Mouse (Mus musculus) activated CD4-positive, CD25-positive, alpha-beta regulatory T cell, adult 4 months (primary cell): ENCODE measurements around the gene Cldn13. TPM values are rescaled to one million over a fixed set of nuclear protein-coding genes. Genes with fewer than 3 reads are reported as not detected.

Experiments
- ATAC-seq: one replicate; pipeline ENCODE4 v1.8.0; 2017
- polyA plus RNA-seq, 2 experiments: library from polyadenylated mRNA; unstranded; fragments of 100-300 nt; shearing (Covaris generic); gene quantifications; one replicate each; pipeline ENCODE4 v1.2.1; 2017

Cldn13 gene
- polyA plus RNA-seq, 2 experiments from 2014 or later = 1.3 TPM; not detected in 1

GRCm38 (mm10) chr5:134933281-134933680 is 18.0 kb upstream of the Cldn13 start:
- peak; percentile 72 for ATAC-seq

DNA sequence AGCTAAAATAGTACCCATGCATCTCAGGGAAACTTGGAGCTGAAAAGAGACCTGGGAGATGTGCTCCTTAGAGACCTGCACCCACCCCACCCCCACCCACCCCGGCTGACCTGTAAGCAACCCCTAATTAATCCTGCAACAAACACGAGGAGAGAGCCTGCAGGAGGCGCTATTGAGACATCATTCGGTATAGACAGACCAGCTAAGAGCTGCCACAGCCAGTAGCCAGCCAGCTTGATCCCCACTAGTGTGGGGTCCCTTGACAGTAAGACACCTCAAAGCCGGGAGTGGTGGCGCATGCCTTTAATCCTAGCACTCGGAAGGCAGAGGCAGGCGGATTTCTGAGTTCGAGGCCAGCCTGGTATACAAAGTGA is 17.6 kb upstream of the Cldn13 start:
- peak; percentile 26 for ATAC-seq

DNA sequence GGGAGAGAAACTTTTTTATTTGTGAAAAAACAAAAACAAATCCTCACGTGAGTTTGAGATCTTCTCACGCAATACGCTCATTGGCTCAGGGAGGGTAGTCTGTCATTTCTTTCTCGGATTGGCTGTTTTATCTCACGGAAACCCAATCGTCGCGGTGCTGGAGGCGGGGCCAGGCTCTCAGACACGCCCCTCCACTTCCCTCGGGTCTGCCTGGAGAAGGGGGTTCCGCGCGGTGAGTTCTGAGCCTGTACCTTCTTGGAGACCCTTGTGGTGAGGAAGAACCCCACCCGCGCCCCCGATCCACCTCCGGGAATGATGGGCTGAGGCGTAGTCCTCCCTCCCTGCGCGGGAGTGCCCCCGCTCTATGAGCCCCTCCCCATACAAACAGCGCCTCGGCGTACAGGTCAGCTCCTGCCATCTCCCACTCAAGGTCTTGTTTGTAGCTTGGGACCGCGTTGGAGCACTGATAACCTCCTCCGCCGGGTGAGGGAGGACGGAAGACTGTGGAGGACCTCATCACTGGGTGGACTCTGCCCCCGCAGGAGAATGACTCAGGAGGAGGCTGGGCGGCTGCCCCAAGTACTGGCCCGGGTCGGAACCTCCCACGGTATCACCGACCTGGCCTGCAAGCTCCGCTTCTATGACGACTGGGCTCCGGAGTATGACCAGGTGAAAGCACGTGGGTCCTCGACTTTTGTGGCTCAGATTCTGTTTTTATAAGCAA is 17.0 kb upstream of the Cldn13 start, which contains the start of gene Mettl27:
Gene Mettl27, plus strand, starts transcription at position 190 of the 724 bp plus-strand sequence.
- peak; percentile 89 for ATAC-seq

DNA sequence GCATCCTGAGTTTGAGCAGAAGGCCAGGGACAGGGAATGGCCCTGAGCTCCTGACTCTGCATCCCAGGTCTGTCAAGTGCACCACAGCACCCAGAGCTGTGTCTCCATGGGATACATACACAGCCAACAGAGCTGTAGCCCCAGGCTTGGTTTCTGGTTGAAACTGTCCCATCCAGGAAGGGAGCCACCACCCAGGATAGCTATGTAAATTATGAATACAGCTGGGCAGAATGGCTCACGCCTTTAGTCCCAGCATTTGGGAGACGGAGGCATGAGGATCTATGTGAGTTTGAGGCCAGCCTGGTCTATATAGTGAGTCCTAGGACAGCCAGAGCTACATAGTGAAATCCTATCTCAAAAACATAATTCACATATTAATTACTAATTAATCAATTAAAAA is 14.7 kb upstream of the Cldn13 start:
- ATAC-seq = no peak

GRCm38 (mm10) chr5:134926726-134927125 is 11.4 kb upstream of the Cldn13 start:
- no peak for ATAC-seq

DNA sequence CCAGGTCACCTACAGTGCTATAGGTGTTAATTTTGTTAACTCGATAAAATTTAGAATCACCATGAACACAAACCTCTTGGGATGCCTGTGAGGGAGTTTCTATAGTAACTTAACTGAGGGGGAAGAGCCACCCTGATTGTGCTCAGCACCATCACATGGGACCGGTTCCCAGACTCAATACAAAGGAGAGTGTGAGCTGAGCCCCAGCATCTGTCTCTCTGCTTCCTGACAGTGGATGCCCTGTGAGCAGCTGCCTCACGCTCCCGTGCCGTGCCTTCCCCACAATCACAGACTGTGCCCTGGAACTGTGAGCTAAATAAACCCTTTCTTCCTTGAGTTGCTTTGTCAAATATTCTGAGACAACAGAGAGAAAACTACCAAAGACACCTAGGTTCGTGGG is 7.8 kb upstream of the Cldn13 start:
- no peak for ATAC-seq

DNA sequence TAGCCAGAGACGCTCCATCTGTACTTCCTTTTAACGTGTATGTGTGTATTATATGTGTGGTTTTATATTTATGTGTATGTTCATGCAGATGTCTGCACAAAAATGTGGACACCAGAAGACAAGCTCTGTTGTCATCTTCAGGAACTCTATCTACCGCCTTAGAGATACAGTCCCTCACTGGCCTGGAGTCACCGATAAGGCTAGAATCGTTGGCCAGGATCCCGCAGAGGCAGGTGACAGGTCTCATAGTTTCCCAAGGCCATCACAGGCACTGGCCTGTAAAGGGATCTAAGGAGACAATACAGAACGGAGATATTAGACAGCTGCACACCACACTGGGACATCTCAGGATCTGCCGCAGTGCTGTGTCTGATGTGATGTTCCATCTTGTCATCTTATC is 5.8 kb upstream of the Cldn13 start:
- ATAC-seq = no peak

- ATAC-seq = no peak
Measured at GRCm38 (mm10) chr5:134920106-134920687, 4.9 kb upstream of the Cldn13 start.

GRCm38 (mm10) chr5:134919097-134919496 is 3.8 kb upstream of the Cldn13 start:
- no peak for ATAC-seq

DNA sequence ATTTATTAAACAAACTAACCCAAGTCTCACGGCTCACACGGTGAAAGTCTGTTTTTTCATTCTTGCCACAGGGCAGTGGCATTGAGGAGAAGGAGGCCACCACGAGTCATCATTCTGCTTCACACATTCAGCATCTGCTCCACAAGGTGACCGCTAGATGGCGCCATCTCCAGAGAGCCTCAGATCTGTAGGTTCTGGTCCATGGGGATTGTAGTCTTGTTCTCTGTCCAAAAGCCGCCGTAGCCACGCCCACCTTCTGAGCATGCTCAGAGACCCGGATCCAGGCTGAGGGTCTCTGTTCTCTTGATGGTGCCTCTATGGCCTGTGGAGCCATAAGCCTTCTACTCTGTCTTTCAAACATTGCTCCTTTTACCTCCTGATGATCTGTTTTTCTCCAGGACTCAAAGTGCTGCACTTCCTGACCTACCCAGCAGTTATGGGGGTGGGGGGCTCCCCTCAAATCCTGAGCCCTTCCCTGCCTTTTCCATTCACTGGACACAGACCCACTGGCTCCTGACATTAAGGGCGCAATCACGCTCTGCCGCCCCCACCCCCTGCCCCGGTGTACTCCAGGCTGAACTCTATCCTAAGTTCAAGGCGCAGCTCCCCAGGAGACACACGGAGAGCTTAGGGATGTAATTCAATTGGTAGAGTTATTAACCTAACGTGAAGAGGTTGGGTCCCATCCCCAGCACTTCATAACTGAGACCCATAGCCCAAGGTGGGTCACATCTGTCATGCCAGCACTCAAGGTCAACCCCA is 2.9 kb upstream of the Cldn13 start:
- peak; percentile 36 for ATAC-seq

DNA sequence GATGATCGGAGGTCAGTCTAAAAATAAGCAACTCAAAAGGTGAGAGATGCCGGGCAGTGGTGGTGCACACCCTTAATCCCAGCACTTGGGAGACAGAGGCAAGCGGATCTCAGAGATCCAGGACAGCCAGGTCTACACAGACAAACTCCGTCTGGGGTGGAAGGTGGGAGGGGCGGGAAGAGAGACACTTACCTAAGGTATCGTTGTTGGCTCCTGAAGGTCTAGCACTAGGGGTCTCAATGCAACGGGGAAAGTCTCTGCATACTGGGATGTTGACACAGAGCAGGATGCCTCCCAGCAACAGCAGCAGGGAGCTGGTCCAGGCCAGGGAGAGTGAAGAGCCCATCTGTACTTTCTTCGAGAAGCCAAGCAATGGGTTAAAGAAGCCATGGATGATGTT is 816 bp downstream of the Cldn13 start:
- no peak for ATAC-seq

GRCm38 (mm10) chr5:134913753-134914152 is 1.6 kb downstream of the Cldn13 start:
- ATAC-seq = no peak

GRCm38 (mm10) chr5:134913352-134913751 is 2.0 kb downstream of the Cldn13 start:
- no peak for ATAC-seq

DNA sequence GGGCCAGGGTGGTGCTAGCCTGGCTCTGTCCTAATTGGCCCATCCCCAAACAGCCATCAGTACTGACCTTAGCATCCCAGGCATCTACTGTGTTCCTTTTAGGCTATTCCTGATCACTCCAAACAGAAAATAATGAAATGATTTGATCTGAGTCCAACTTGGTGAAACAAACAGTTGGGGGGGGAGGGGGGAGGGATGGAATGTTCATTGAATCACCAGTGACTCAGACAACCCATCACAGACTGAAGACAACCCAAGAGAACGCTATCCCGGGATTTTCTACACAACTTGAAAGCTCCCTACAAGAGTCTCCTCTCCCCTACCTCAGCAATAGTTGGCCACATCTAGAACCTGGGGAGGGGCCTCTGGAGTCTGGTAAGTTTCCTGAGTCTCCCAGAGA is 3.4 kb downstream of the Cldn13 start:
- ATAC-seq = no peak

DNA sequence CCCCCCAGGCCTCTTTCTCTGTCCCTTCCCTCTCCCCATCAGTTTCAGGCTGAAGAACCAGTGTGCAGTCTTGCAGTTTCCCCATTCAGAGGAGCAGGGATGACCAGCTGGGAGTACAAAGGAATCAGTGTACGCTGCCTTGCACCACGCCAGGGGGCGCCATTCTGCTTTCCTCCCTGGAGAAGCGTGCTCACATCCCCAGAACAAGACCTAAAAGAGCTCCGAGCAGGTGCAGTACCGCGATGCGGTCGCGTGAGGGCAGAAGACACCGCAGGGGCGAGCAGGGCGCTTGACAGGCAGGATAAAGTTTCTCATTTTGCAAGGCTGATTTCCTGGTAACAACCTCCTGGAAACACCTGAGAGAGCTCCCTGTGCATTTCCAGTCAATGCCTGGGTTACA is 8.2 kb downstream of the Cldn13 start:
- peak; percentile 91 for ATAC-seq

DNA sequence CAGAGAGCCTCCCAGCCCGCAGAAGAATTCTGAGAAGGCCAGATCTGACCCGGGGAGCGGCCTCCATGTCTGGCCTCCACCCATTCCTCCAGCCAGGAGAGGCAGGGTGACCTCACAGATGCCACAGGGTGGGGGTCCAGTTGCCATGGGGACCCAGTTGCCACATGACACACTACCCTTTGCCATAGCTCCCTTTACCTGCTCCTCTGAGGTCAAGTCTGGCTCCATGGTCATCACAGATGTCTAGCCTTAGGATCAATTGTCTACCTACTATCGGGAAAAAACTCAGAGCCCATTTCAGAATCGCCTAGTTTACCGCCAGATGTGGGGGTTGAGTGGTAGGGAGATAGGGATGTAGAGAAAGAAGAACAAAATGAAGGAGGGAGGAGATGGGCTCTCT is 8.7 kb downstream of the Cldn13 start, which contains the start of gene Tmem270:
Gene Tmem270, minus strand, starts transcription at position 101 of the 400 bp plus-strand sequence.
- ATAC-seq = no peak

DNA sequence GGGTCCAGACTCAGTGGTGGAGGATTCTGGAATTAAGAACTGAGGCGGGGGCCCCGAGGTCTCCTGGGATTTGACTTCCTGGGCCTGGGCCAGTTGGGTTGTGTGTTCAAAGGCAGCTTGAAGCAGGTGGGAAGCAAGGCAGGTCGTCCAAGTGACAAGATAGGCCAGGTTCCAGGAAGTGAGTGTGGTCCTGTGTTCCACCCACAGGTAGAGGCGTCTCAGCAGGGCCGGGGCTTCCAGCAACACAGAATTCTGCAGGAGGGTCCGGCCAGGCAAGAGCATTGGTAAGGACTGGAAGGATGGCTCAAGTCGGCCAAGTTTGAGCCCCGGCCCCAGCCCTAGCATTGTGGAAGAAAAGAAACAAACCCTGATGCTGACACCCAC is 13.7 kb downstream of the Cldn13 start:
- no peak for ATAC-seq

DNA sequence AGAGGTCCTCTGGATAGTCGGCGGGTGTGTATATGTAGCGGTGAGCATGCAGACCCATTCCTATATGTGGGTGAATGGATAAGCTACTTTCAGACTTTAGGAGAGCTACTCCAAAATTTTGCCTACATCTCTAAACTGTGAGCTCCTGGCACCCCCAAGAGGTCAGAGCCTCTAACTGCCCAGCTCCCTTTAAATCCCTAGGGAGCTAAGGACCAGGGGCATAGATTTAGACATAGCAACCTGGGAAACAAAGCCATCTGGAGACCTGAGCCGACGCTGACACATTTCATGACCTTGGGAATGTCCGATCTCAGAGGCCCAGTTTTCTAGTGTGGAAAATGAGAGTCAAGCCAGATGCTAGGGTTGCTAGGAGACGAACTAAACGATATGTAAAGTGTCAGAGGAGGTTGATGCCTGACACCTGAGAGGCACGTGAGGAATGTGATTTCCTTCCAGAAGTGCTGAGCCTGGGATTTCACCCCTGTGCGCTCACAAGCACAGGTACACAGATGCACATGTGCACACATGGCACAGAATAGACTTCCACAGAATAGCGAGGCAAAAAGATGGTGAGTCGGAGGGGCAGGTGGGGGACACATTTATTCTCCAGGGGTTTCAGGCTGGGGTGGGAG is 14.2 kb downstream of the Cldn13 start:
- ATAC-seq = no peak

- no peak for ATAC-seq
Measured at GRCm38 (mm10) chr5:134897596-134897995, 17.7 kb downstream of the Cldn13 start.

DNA sequence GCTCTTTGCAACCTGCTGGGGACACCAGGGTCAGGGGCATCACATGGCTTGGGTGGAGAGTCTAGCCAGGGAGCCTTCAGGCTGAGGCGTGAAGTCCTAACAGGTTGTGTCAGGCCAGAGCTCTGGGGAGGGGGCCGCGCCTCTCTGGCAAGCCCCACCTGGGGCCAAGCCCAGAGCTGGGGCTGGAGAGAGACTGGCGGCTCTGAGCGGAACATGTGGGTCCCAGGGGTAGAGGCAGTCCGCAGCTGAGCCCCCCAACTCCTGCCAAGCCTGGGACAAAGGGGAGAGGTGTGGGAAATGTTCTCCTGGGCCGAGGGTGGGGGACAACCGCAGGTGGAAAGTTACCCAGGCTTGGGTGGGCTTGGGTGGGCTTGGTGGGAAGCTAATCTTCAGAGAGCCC is 18.4 kb downstream of the Cldn13 start:
- no peak for ATAC-seq

- no peak for ATAC-seq
Measured at GRCm38 (mm10) chr5:134895291-134895690, 20.0 kb downstream of the Cldn13 start.

- ATAC-seq = no peak
Measured at GRCm38 (mm10) chr5:134892717-134893116, 22.6 kb downstream of the Cldn13 start.

GRCm38 (mm10) chr5:134891552-134891951 is 23.8 kb downstream of the Cldn13 start:
- no peak for ATAC-seq
